Mouse (Mus musculus) ES-E14 (cell line): ENCODE results near the gene 1700013G24Rik. TPM values are rescaled to one million over a fixed set of nuclear protein-coding genes. Genes with fewer than 3 reads are reported as not detected.
"Not testable (repeated sequence)": the region's sequence is repeated elsewhere in the genome, so short reads cannot be mapped to it uniquely, and the experiment has no call there.

Source experiments
- DNase-seq: peaks from one replicate; pipeline ENCODE4 v3.0.0-alpha.2; 2013; ENCODE audit warnings: low read depth, low spot score
- H3K27ac ChIP-seq: 2 replicates; pipeline ENCODE4 v1.5.1; 2012; ENCODE audit warnings: low read depth, mild to moderate bottlenecking, low read length, moderate library complexity, mixed read lengths; ENCODE audit not compliant: poor library complexity, insufficient read depth, severe bottlenecking
- H3K36me3 ChIP-seq: 2 replicates; pipeline ENCODE4 v1.6.1; 2012; ENCODE audit warnings: mild to moderate bottlenecking, low read length, moderate library complexity, mixed read lengths; ENCODE audit not compliant: control insufficient read depth, poor library complexity, insufficient read depth, severe bottlenecking
- H3K4me1 ChIP-seq, 2 experiments: fragments of 150-350 bp in 1 of 2; sonication (generic) in 1 of 2; 2 replicates each; pipeline ENCODE4 v1.6.1; 2012; ENCODE audit warnings: low read length in 2 of 2, mild to moderate bottlenecking in 1 of 2, mixed read lengths in 1 of 2; ENCODE audit not compliant: control insufficient read depth in 2 of 2, insufficient read depth in 2 of 2, poor library complexity in 1 of 2
- H3K4me3 ChIP-seq, 2 experiments: fragments of 150-350 bp in 1 of 2; sonication (generic) in 1 of 2; 2 replicates each; pipeline ENCODE4 v1.5.1; 2012; ENCODE audit warnings: low read length in 2 of 2, low read depth in 1 of 2, mild to moderate bottlenecking in 1 of 2, mixed read lengths in 1 of 2; ENCODE audit not compliant: insufficient read depth in 1 of 2, poor library complexity in 1 of 2, severe bottlenecking in 1 of 2
- H3K9ac ChIP-seq: 2 replicates; pipeline ENCODE4 v1.6.1; 2012; ENCODE audit warnings: low read depth, mild to moderate bottlenecking, low read length, mixed read lengths; ENCODE audit not compliant: poor library complexity, insufficient read depth, severe bottlenecking
- H3K9me3 ChIP-seq: fragments of 150-350 bp; sonication (generic); 2 replicates; pipeline ENCODE4 v1.6.1; 2012; ENCODE audit warnings: low read depth, mild to moderate bottlenecking, low read length; ENCODE audit not compliant: control insufficient read depth, insufficient read depth
- CHD2 ChIP-seq: IDR thresholded peaks from 2 replicates; pipeline ENCODE4 v1.6.1; 2014; ENCODE audit warnings: mild to moderate bottlenecking, low read depth, low read length, inconsistent platforms
- HCFC1 ChIP-seq: IDR thresholded peaks from 2 replicates; pipeline ENCODE4 v1.6.1; 2012; ENCODE audit warnings: low read length, inconsistent platforms, borderline replicate concordance; ENCODE audit not compliant: insufficient read depth
- MAFK ChIP-seq: IDR thresholded peaks from 2 replicates; pipeline ENCODE4 v1.6.1; 2014; ENCODE audit warnings: mild to moderate bottlenecking, low read depth, low read length, inconsistent platforms; ENCODE audit not compliant: insufficient read depth
- ZC3H11A ChIP-seq: IDR thresholded peaks from 2 replicates; pipeline ENCODE4 v1.6.1; 2012; ENCODE audit warnings: low read depth, mild to moderate bottlenecking, inconsistent platforms, low read length, borderline replicate concordance
- ZNF384 ChIP-seq: IDR thresholded peaks from 2 replicates; pipeline ENCODE4 v1.6.1; 2012; ENCODE audit warnings: low read depth, low read length, inconsistent platforms
- in situ Hi-C, 2 experiments: fragments of 600-800 bp; cut with MboI; formaldehyde crosslinking; loops; one replicate each; pipeline ENCODE4 v1.15.1; 2025; ENCODE audit warnings: low sequenced_read_pairs in 2 of 2, inconsistent platforms in 1 of 2; ENCODE audit not compliant: unreplicated experiment in 2 of 2
- total RNA-seq: library from RNA; depleted of rRNA; stranded (reverse); fragments of 300-350 nt; gene quantifications from 2 replicates; pipeline ENCODE4 v1.2.3, GENCODE M21; 2012

1700013G24Rik gene
- total RNA-seq, 1 experiment, result not detected

GRCm38 (mm10) chr4:137417712-137418564 is 35.1 kb upstream of the 1700013G24Rik start:
- Histone ChIP-seq H3K4me3 (no peak overlapping the region), H3K4me1 (peaks cover 0 to 9% of the 10 kb centered on the region in 2 experiments; a peak in 1 of 4 replicates), H3K9ac (no peak overlapping the region), H3K27ac (no peak overlapping the region), H3K36me3 (no peaks in the 10 kb centered on the region), H3K9me3 (no peaks in the 10 kb centered on the region)
- TF ChIP-seq ZNF384 (no peak), HCFC1 (no peak), CHD2 (no peak), ZC3H11A (no peak), MAFK (no peak)
- no peak for DNase-seq
- in situ Hi-C loops, result no loop called here

DNA sequence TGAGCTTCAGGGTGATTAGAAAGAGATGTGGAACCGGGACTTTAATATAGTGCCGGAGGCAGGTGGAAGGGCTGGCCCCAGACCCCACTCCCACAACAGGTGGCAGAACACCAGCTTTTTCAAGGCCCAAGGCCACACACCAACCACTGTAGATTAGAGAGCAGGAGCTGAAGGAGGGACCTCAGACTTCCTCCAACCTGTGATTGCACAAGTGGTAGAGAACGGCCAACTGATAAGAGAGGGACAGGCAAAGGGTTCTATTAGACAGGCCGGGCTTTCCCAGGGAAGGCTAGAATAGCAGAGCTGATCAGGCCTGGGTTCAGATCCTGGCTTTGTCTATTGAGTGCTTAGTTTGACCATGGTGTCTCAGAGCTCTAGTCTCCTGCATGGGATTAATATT is 22.6 kb upstream of the 1700013G24Rik start, which contains the start of gene Cela3b:
Cela3b (minus strand) TSS at position 39 of the 400 bp plus-strand sequence.
- Histone ChIP-seq H3K4me1 (no peaks in the 10 kb centered on the region), H3K36me3 (no peaks in the 10 kb centered on the region), H3K27ac (no peak within 1 kb of the TSS), H3K4me3 (no peak within 1 kb of the TSS), H3K9me3 (no peaks in the 10 kb centered on the region), H3K9ac (no peak within 1 kb of the TSS)
- TF ChIP-seq HCFC1, result no peak
- no peak for TF ChIP-seq MAFK
- no peak for TF ChIP-seq ZNF384
- TF ChIP-seq CHD2, result no peak
- TF ChIP-seq ZC3H11A, result no peak
- in situ Hi-C loops, result no loop called here
- no peak for DNase-seq

DNA sequence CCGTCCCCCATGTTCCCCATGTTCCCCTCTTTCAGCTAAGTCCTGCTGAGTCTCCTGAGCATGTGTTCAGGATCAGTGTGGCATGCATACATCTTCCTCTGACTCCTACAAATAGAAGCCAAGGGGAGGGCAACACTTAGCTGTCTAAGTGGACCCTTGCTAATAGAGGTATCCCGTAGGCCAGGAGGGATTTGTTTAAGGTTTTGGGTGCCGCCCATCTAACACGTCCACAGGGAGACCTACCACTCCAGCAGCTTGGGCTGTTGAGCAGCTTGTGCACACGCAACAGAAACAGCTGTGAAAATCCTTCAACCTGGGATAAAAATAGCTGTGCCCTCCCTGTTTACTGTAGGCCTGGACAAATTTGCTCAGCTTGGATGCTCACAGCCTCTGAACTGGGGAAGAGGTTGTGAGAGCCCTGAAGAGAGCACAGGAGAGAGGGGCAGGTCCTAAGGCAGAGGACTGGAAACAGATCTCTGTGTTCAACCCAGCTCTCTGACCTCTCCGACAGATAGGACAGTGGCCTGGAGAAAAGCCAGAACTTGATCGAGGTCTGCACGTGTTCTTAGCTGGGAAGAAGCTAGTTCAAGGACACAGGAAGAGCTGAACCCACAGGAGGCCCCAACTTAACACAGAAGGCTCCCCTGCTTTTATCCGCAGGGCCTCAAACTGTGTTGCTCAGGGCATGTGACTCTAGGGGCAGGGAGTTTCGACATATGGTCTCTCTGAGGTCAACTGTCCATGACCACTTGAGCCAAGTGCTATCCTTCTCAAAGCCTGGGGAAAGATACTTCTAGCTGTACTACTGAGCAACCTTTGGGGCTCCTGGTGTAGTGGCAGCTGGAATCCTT is 20.2 kb upstream of the 1700013G24Rik start:
- DNase-seq, H3K9ac ChIP-seq, H3K36me3 ChIP-seq, H3K4me3 ChIP-seq, H3K9me3 ChIP-seq, in situ Hi-C loops, H3K4me1 ChIP-seq, H3K27ac ChIP-seq: not testable (repeated sequence)

DNA sequence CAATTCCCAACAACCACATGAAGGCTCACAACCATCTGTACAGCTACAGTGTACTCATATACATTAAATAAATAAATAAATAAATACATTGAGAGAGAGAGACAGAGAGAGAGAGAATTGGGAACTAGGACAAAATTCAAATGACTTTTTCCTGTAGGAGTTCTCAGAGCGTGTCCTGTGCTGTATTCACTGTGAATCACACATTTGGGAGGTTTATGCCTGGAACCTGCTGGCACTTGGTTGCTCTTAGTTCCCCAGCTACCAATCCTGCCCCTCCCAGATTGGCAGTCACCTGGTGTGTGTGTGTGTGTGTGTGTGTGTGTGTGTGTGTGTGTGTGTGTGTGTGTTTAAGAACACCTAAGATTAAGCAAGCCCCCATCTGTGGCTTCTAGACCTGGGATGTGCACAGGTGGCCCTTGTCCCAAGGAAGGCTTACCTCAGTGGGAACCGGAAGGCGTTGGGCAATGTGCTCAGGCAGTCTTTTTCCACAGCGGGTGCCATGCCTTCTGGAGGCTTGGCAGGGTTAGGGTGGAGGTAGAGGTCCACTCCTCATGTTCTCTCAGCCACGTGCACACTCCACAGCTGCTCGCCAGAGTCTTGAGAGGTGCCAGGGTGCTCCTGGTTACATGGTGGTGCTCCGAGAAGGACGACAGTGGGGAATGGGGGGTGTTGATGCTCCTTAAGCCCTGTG is 16.0 kb upstream of the 1700013G24Rik start:
- no peak for DNase-seq
- no peaks in the 10 kb centered on the region for H3K36me3 ChIP-seq
- no peak overlapping the region for H3K4me3 ChIP-seq
- H3K4me1 ChIP-seq, result peaks cover 0 to 1% of the 10 kb centered on the region in 2 experiments; a peak in 1 of 4 replicates
- in situ Hi-C loops, result no loop called here
- H3K27ac ChIP-seq, result no peak overlapping the region
- H3K9me3 ChIP-seq, result no peaks in the 10 kb centered on the region
- TF ChIP-seq HCFC1, result no peak
- TF ChIP-seq ZC3H11A, result no peak
- no peak for TF ChIP-seq MAFK
- no peak for TF ChIP-seq ZNF384
- no peak for TF ChIP-seq CHD2
- no peak overlapping the region for H3K9ac ChIP-seq
